Mouse (Mus musculus): Measurements from ENCODE around the gene Zc3h12d. TPM values are rescaled to one million over a fixed set of nuclear protein-coding genes. Genes with fewer than 3 reads are reported as not detected.

Gene Zc3h12d
- total RNA-seq (2012; rRNA removed): 0.04 and 0.11 TPM in 2 replicates

GRCm38 (mm10) chr10:7832171-7832676 lies at the start of gene Zc3h12d:
TSS of gene Zc3h12d (plus strand) at chr10:7832470.
- Histone ChIP-seq H3K9ac (ENCODE audit: insufficient read depth, low read depth, low read length, poor library complexity, severe bottlenecking) (no peak within 1 kb of the TSS), H3K4me3 (ENCODE audit: insufficient read depth in 1 of 2, low read depth in 1 of 2, low read length in 2 of 2, poor library complexity in 1 of 2, severe bottlenecking in 1 of 2) (peak within 1 kb of the TSS; percentile 4 to 34; a peak in 3 of 4 replicates), H3K4me1 (ENCODE audit: control insufficient read depth in 2 of 2, insufficient read depth in 2 of 2, low read length in 2 of 2, poor library complexity in 1 of 2) (no peaks in the 10 kb centered on the region; a peak in 1 of 4 replicates), H3K9me3 (ENCODE audit: control insufficient read depth, insufficient read depth, low read depth, low read length) (no peaks in the 10 kb centered on the region), H3K36me3 (ENCODE audit: control insufficient read depth, insufficient read depth, low read length, poor library complexity, severe bottlenecking) (no peaks in the 10 kb centered on the region), H3K27ac (ENCODE audit: insufficient read depth, low read depth, low read length, poor library complexity, severe bottlenecking) (no peak within 1 kb of the TSS)
- in situ Hi-C loops (cut with MboI; ENCODE audit: low sequenced_read_pairs in 2 of 2, unreplicated experiment in 2 of 2): no loop called here
- TF ChIP-seq MAFK (IDR thresholded peaks at IDR 0.05; ENCODE audit: insufficient read depth, low read depth, low read length) (no peak), CHD2 (IDR thresholded peaks at IDR 0.05; ENCODE audit: low read depth, low read length) (no peak), ZNF384 (IDR thresholded peaks at IDR 0.05; ENCODE audit: low read depth, low read length) (no peak), ZC3H11A (IDR thresholded peaks at IDR 0.05; ENCODE audit: borderline replicate concordance, low read depth, low read length) (no peak), HCFC1 (IDR thresholded peaks at IDR 0.05; ENCODE audit: borderline replicate concordance, insufficient read depth, low read length) (no peak)
- no peak for DNase-seq (ENCODE audit: low read depth, low spot score)

- in situ Hi-C loops (cut with MboI; ENCODE audit: low sequenced_read_pairs in 2 of 2, unreplicated experiment in 2 of 2): no loop called here
- H3K36me3 ChIP-seq (ENCODE audit: control insufficient read depth, insufficient read depth, low read length, poor library complexity, severe bottlenecking): peaks cover 4% of the 10 kb centered on the region
- H3K9ac ChIP-seq (ENCODE audit: insufficient read depth, low read depth, low read length, poor library complexity, severe bottlenecking): no peak overlapping the region
- no peak overlapping the region for H3K27ac ChIP-seq (ENCODE audit: insufficient read depth, low read depth, low read length, poor library complexity, severe bottlenecking)
- peaks cover 2 to 4% of the 10 kb centered on the region in 2 experiments; a peak in 1 of 4 replicates for H3K4me1 ChIP-seq (ENCODE audit: control insufficient read depth in 2 of 2, insufficient read depth in 2 of 2, low read length in 2 of 2, poor library complexity in 1 of 2)
- TF ChIP-seq ZNF384 (IDR thresholded peaks at IDR 0.05; ENCODE audit: low read depth, low read length) (no peak), MAFK (IDR thresholded peaks at IDR 0.05; ENCODE audit: insufficient read depth, low read depth, low read length) (no peak), HCFC1 (IDR thresholded peaks at IDR 0.05; ENCODE audit: borderline replicate concordance, insufficient read depth, low read length) (no peak), CHD2 (IDR thresholded peaks at IDR 0.05; ENCODE audit: low read depth, low read length) (no peak), ZC3H11A (IDR thresholded peaks at IDR 0.05; ENCODE audit: borderline replicate concordance, low read depth, low read length) (no peak)
- no peak for DNase-seq (ENCODE audit: low read depth, low spot score)
- H3K4me3 ChIP-seq (ENCODE audit: insufficient read depth in 1 of 2, low read depth in 1 of 2, low read length in 2 of 2, poor library complexity in 1 of 2, severe bottlenecking in 1 of 2): no peak overlapping the region
- no peaks in the 10 kb centered on the region for H3K9me3 ChIP-seq (ENCODE audit: control insufficient read depth, insufficient read depth, low read depth, low read length)
Measured at GRCm38 (mm10) chr10:7787319-7787718, 45.0 kb upstream of the Zc3h12d start.

- H3K9me3 ChIP-seq (ENCODE audit: control insufficient read depth, insufficient read depth, low read depth, low read length): no peaks in the 10 kb centered on the region
- peak overlapping the region; percentile 66; the same call in 1 of the 2 replicates for H3K27ac ChIP-seq (ENCODE audit: insufficient read depth, low read depth, low read length, poor library complexity, severe bottlenecking)
- in situ Hi-C loops (cut with MboI; ENCODE audit: low sequenced_read_pairs in 2 of 2, unreplicated experiment in 2 of 2): no loop called here
- H3K36me3 ChIP-seq (ENCODE audit: control insufficient read depth, insufficient read depth, low read length, poor library complexity, severe bottlenecking): peaks cover 4% of the 10 kb centered on the region
- DNase-seq (ENCODE audit: low read depth, low spot score): no peak
- H3K4me3 ChIP-seq (ENCODE audit: insufficient read depth in 1 of 2, low read depth in 1 of 2, low read length in 2 of 2, poor library complexity in 1 of 2, severe bottlenecking in 1 of 2): peak overlapping the region; percentile 77 to 90
- TF ChIP-seq ZNF384 (IDR thresholded peaks at IDR 0.05; ENCODE audit: low read depth, low read length): no peak
- no peak for TF ChIP-seq HCFC1 (IDR thresholded peaks at IDR 0.05; ENCODE audit: borderline replicate concordance, insufficient read depth, low read length)
- no peak for TF ChIP-seq ZC3H11A (IDR thresholded peaks at IDR 0.05; ENCODE audit: borderline replicate concordance, low read depth, low read length)
- no peak for TF ChIP-seq CHD2 (IDR thresholded peaks at IDR 0.05; ENCODE audit: low read depth, low read length)
- no peak for TF ChIP-seq MAFK (IDR thresholded peaks at IDR 0.05; ENCODE audit: insufficient read depth, low read depth, low read length)
- H3K4me1 ChIP-seq (ENCODE audit: control insufficient read depth in 2 of 2, insufficient read depth in 2 of 2, low read length in 2 of 2, poor library complexity in 1 of 2): peaks cover 2 to 7% of the 10 kb centered on the region in 2 experiments; a peak in 1 of 4 replicates
- H3K9ac ChIP-seq (ENCODE audit: insufficient read depth, low read depth, low read length, poor library complexity, severe bottlenecking): peak overlapping the region; percentile 99
Measured at GRCm38 (mm10) chr10:7792254-7792750, 40.0 kb upstream of the Zc3h12d start.

GRCm38 (mm10) chr10:7792751-7793385 lies 39.4 kb upstream of the Zc3h12d start, which contains the start of the genes Ginm1 and Ppil4:
TSS of gene Ginm1 (minus strand) at chr10:7792824.
TSS of gene Ppil4 (plus strand) at chr10:7792891.
- peak; percentile 73 for DNase-seq (ENCODE audit: low read depth, low spot score)
- Histone ChIP-seq H3K9ac (ENCODE audit: insufficient read depth, low read depth, low read length, poor library complexity, severe bottlenecking) (peak within 1 kb of the TSS; percentile 99), H3K36me3 (ENCODE audit: control insufficient read depth, insufficient read depth, low read length, poor library complexity, severe bottlenecking) (peaks cover 4% of the 10 kb centered on the region), H3K9me3 (ENCODE audit: control insufficient read depth, insufficient read depth, low read depth, low read length) (no peaks in the 10 kb centered on the region), H3K27ac (ENCODE audit: insufficient read depth, low read depth, low read length, poor library complexity, severe bottlenecking) (peak within 1 kb of the TSS; percentile 66; the same call in 1 of the 2 replicates), H3K4me1 (ENCODE audit: control insufficient read depth in 2 of 2, insufficient read depth in 2 of 2, low read length in 2 of 2, poor library complexity in 1 of 2) (peaks cover 2 to 7% of the 10 kb centered on the region in 2 experiments; a peak in 1 of 4 replicates), H3K4me3 (ENCODE audit: insufficient read depth in 1 of 2, low read depth in 1 of 2, low read length in 2 of 2, poor library complexity in 1 of 2, severe bottlenecking in 1 of 2) (peak within 1 kb of the TSS; percentile 77 to 90)
- no peak for TF ChIP-seq MAFK (IDR thresholded peaks at IDR 0.05; ENCODE audit: insufficient read depth, low read depth, low read length)
- no peak for TF ChIP-seq ZNF384 (IDR thresholded peaks at IDR 0.05; ENCODE audit: low read depth, low read length)
- peak; percentile 85 for TF ChIP-seq HCFC1 (IDR thresholded peaks at IDR 0.05; ENCODE audit: borderline replicate concordance, insufficient read depth, low read length)
- TF ChIP-seq ZC3H11A (IDR thresholded peaks at IDR 0.05; ENCODE audit: borderline replicate concordance, low read depth, low read length): no peak
- TF ChIP-seq CHD2 (IDR thresholded peaks at IDR 0.05; ENCODE audit: low read depth, low read length): no peak
- in situ Hi-C loops (cut with MboI; ENCODE audit: low sequenced_read_pairs in 2 of 2, unreplicated experiment in 2 of 2): no loop called here

Data from ES-E14 (cell line).